Mouse (Mus musculus): ENCODE results near the gene Abr.

The Abr gene

GRCm38 (mm10) chr11:76569436-76569835 is 52.7 kb downstream of the Abr start:
- DNase-seq (ENCODE audit: extremely low spot score): no peak

- no peak for DNase-seq (ENCODE audit: extremely low spot score)
These were observed 56.0 kb downstream of the Abr start for GRCm38 (mm10) chr11:76566081-76566480.

DNA sequence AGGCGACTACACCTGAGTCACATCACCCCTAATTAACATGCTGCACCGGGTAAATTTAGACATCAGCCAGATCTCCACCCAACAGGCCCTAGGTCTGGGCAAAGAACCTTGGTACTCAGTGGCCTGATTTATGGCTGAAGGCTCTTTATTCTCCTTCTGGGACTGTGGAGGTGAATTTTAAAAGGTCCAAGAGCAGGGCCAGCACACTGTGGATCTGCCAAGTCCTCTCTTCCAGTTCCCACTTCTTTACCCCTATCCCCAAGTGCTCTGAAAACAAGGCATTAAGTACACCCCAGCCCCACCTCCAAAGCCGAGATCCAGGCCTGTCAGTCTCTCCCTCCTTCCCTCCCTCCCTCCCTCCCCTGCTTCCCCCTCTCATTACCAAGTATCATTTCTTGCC is 59.5 kb downstream of the Abr start:
- DNase-seq (ENCODE audit: extremely low spot score): no peak

- DNase-seq (ENCODE audit: extremely low spot score): no peak
These were observed 59.9 kb downstream of the Abr start for GRCm38 (mm10) chr11:76562165-76562564.

DNA sequence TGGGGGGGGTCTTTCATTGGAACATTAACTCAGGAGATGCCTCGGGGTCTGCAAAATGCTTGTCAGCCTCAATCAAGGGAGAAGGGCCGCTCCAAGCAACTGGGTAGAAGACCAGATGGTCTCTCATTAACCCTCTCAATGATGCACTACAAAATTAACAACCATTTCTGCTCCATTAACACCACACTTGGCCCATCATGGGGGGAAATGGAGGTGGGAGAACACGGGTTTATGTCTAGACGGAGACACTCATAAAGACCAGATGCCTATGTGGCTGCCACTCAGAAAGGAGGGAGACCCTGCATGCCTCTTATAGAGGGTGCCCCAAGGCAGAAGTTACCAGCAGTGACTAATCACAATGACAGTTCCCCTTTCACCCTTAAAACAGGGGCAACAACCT is 64.3 kb downstream of the Abr start:
- no peak for DNase-seq (ENCODE audit: extremely low spot score)

DNA sequence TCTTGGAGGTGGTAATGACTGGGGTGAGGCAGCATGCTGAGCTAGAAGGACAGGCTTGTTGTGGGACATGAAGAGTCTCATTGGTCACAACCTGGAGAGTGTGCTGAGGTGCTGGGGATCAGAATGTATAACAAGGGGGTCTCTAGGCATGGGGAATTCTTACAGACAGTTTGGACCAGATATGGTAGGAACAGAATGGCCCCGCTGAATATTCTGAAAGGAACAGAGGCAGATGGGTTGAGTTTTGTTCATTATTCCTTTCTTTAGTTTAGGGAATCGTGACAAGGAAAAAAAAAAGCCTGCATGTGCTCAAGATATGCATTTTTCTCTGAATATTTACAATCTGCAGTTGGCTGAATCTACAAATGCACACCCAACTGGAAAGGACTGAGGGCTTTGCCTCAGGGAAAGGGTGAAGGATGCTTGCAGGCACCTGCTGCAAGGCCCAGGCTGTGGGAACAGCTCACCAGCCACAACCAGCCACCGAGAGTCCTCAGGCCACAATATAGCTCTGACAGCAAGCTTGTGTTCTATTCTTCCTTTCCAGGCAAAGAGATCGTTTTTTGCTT is 73.9 kb downstream of the Abr start:
- DNase-seq (ENCODE audit: extremely low spot score): no peak

DNA sequence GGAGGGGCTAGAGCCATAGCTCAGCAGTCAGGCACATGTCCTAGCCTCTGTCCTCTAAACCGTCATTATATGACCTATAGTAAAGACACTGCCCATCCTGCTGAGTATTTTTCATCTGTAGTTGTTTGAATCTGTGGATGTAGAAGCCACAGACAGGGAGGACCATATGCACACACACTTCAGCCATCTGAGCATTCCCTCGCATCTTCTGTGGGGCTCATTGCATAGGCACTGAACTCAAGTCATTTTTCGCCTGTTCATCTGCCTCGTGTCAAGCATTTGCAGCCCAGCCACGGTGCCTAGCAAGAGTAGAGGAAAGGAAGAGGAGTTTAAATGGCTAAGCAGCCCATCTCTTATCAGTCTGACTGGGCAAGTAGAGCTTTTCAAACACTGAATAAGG is 74.7 kb downstream of the Abr start:
- DNase-seq (ENCODE audit: extremely low spot score): no peak

GRCm38 (mm10) chr11:76546431-76546830 is 75.7 kb downstream of the Abr start:
- DNase-seq (ENCODE audit: extremely low spot score): no peak

DNA sequence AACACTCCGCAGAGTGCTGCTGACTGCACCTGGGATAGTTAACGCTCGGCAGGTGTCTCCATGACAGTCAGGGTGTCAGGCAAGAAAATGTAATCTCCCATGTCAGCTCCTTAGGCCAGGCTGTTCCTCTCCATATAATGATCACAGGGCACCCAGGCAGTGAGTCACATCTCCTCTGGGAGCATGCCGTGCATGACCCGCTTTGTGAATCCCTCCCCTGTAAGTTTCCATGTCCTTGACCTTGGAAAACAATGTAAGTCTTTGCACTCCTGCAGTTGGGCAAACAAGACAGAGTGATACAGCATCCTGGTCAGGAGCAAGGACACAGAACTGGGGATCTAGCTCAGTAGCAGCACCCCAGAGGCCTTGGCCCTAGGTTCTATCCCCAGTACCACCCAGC is 78.8 kb downstream of the Abr start:
- DNase-seq (ENCODE audit: extremely low spot score): no peak

- DNase-seq (ENCODE audit: extremely low spot score): peak; percentile 66
These were observed 81.1 kb downstream of the Abr start for GRCm38 (mm10) chr11:76540973-76541372.

GRCm38 (mm10) chr11:76537401-76537800 is 84.7 kb downstream of the Abr start:
- no peak for DNase-seq (ENCODE audit: extremely low spot score)

- DNase-seq (ENCODE audit: extremely low spot score): peak; percentile 45
These were observed 85.3 kb downstream of the Abr start for GRCm38 (mm10) chr11:76536576-76537354.

DNA sequence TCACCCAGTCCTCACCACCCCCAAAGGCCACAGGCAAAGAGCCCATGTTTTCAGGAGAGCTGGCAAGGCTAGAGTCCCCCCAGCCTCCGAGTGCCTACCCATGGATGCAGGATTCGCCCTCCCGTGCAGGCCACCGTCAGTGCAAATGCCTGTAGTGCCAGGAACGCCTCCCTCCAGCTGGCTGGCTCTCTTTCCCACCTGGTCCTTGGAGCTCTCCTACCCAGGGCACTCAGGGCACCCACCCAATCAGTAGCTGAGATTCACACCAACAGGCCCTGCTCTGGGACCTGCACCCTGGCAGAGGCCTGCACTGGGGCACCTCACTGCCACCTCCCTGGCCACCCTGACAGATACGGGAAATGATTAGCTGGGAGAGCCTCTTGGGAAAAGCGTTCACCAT is 90.1 kb downstream of the Abr start:
- no peak for DNase-seq (ENCODE audit: extremely low spot score)

DNA sequence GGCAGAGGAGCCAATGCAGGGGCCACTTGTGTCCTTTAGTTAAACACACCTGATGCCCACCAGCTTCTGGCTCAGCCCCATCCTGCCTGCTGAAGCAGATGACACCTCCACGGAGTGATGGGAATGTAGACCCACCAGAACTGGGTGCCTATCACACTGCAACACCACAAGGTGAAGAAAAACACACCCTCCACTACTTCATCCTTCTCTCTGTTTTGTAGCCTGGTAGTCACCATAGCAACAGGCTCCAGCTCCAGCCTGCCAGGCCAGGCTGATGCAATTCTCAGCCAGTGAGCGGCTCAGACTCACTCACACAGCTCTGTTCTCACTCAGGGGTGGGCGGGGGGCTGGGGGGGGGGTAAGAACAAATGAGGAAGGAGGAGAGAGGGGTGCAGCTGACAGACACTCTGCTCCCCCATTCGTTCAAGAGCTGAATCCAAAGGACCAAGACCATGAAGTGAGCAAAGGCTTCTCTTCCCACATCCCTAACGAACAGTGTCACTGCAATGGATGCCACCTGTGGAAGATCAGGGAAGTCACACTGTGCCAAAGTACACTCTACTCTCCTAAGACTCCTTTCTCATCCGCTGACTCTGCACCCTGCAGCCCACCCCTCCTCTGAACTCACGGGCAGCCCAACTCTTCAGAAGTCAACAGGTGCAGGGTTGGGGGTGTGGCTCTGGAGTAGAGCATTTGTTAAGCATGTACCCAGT is 91.0 kb downstream of the Abr start:
- no peak for DNase-seq (ENCODE audit: extremely low spot score)

DNA sequence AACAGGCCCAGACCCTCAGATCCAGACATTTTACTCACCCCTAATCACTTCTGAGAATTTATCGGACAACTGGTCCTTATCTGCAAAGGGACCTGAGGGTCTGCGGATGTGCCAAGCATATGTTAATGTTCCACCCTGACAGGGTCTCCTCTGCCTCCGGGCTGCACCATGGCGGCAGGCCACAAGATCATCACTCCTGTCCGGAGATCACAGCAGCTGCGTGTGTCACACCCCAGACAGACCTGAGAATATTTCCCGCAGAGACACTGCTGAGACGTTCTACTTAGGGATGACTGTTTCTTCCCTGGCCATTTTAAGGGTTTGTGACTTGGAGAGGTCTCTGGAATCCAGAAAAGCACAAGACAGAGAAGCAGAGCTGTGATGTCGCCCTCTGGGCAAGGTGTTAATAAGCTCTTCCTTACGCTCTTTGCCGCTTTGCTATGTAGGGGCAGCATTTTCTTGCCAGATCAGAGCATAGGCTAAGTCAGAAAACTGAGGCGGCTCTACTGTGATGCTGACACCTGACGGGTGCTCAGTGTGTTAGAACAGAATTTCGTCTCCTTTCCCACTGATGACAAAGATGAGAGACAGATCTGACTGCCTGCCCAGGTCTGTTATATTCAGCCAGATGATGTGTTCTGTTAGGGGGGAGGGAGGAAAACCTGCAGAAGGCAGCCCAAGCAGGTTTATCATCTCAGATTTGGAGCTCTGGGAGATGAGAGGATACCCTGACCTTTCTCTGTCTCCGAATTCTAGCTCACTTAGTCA is 91.8 kb downstream of the Abr start:
- DNase-seq (ENCODE audit: extremely low spot score): no peak

DNA sequence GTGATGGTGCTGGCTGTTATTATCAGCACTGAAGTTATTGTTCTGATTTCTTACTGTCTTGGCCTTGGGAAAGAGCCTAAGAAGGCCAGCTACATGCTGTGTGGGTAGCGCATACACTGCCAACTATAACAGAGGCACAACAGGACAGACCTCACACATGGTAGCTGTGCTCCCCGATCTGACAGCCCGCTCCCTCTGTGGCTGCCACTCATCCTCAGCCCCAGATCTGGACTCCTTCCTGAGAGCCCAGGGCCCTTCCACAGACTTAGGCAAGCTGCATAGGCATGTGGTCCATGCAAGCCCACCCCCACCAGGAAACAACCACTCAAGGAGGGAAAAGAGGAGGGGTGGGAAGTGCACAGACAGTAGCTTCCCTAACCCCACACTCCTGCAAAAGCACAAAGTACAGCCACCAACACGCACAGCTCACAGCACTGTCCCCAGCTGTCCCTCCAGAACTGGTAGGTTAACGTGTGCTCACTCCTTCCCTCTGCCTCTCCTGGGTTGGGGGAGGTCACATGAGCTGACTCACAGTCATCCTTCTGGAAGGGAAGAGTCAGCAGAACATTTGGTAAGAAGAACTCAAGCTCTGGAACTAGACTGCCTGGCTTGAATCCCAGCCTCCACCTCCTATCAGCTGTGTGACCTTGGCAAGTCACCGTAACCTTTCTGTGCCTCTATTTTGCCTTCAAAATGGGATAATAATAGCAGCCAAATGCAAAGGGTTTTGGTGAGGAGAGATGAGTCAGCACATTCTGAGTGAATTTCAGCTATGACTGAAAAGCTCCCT is 92.6 kb downstream of the Abr start:
- no peak for DNase-seq (ENCODE audit: extremely low spot score)

GRCm38 (mm10) chr11:76525646-76526351 is 96.3 kb downstream of the Abr start:
- no peak for DNase-seq (ENCODE audit: extremely low spot score)

DNA sequence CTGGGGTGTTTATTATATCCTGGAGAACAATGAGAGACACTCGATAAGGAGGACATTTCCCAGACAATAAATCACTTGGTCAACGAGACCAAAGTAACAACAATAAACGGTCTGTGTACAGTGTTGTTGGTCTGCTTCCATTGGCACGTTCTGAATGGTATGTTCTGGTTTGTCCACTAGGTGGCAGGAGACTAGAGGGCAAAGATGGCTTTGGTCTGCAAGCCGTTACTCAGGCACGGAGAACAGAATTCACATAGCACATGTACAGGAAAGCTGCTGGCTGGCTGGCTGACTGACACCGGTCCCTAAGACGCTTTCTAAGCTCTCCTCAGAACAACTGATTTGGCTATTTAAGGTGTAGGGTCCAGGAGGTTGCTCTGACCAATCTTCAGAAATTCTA is 97.2 kb downstream of the Abr start:
- peak; percentile 79 for DNase-seq (ENCODE audit: extremely low spot score)

DNA sequence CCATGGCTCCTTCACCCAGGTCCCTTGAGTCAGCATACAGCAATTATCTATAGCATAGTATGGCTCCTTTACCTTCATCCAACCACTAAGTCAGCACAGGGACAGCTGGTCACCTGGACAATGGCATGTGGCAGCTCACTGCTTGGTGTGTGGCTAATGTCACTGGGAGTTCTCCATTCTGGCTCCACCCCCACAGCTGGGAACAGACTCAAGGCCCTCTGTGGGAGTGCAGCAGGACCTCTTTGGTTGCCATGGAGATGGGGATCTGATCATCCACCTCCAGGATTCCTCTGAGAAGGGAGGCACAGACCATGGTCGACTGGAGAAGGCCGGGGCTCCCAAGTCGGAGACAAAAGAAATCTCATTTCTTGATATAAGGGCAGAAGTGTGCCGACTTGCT is 98.8 kb downstream of the Abr start:
- peak; percentile 59 for DNase-seq (ENCODE audit: extremely low spot score)

DNA sequence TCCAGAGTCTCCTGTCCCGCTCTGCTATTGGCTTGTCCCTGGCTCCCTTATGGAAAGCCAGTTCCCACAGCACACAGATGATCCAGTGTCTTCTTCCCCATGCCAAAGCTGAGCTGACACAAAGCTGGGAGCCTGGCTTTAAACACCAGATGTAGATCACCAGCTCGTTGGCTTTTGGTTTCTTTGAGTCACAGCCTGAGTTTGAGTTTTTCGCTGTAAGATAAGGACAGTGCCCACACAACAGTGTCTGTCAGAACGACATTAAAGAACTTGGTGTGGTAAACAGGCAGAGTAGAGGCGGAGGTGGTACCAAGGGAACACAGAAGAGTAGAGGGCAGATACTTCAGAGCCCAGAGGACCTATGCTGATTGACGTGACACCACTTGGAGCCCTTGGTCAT is 101.2 kb downstream of the Abr start:
- DNase-seq (ENCODE audit: extremely low spot score): no peak

GRCm38 (mm10) chr11:76518613-76519012 is 103.5 kb downstream of the Abr start:
- DNase-seq (ENCODE audit: extremely low spot score): no peak

Data from embryo, embryonic 9.5 days (tissue).